Mouse (Mus musculus) lung, adult 2 months (tissue): ENCODE measurements around the gene Hemk1. TPM values are rescaled to one million over a fixed set of nuclear protein-coding genes. Genes with fewer than 3 reads are reported as not detected.

Experiments
- DNase-seq: peaks from one replicate; pipeline ENCODE4 v3.0.0; 2022
- H3K4me1 ChIP-seq: fragments of 200-500 bp; 2 replicates; pipeline ENCODE4 v1.6.1; 2011; ENCODE audit warnings: low read length; ENCODE audit not compliant: control insufficient read depth, insufficient read depth
- H3K4me3 ChIP-seq: fragments of 200-500 bp; replicated peaks from 2 replicates; pipeline ENCODE3; 2011; ENCODE audit warnings: low read depth, mild to moderate bottlenecking, control low read depth, low read length; ENCODE audit errors: extremely low read depth
- CTCF ChIP-seq: fragments of 200-500 bp; IDR thresholded peaks from 2 replicates; pipeline ENCODE4 v1.5.1; 2011; ENCODE audit warnings: mild to moderate bottlenecking, low read length, control low read depth; ENCODE audit not compliant: insufficient read depth
- POLR2A ChIP-seq: fragments of 200-500 bp; IDR thresholded peaks from 2 replicates; pipeline ENCODE4 v1.6.1; 2011; ENCODE audit warnings: low read depth, mild to moderate bottlenecking, control low read depth, low read length, borderline replicate concordance; ENCODE audit errors: extremely low read depth
- WGBS: fragments of 180-500 bp; shearing (Covaris S2); methylation state at CpG from one replicate; pipeline ENCODE4 v1.1.7; 2018; 5-methylcytosine and 5-hydroxymethylcytosine counted together
- polyA plus RNA-seq: library from polyadenylated mRNA; depleted of rRNA; stranded (reverse); fragments of >200 nt; gene quantifications from 2 replicates; pipeline ENCODE4 v1.2.3, GENCODE M21; 2012

Gene Hemk1
- polyA plus RNA-seq, 1 experiment = 21.0 TPM

DNA sequence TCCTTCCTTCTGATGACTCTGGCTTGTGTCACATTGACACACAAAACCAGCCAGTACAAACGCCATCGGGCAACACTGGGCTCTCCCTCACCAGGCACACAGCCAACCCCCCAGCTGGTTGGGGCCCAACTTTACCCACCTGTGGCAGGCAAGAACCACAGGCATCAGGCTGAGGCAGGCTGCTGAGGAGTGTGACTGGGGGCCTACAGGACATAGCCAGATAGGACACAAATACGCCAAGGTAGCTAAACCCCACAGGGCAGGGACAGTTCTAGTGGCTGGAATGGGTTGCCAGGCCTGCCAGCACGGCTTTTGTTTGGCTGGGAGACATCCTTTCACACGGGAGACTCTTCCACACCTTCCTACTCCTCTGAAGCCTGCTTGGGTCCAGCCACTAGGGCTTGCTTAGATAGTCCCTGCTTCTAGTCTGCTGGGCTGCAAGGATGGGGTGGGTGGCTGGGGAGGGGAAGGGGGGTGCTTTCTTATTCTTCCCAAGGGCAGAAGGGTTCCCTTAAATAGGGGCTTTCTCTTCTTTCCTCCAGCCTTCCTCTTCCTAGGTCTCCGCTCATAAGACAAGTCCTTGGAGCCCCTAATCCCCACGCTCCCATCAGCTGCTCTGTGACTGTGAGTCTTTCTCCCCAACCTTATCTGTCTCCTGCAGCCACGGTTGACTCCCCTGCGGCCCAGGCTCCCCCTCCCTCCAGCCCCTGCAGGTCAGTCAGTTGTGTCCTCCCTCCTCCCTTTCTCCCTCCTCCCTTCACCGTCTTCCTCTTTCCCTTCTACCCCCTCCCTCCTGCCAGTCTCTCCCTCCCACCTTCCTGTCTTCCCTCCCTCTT lies 31.3 kb upstream of the Hemk1 start:
- TF ChIP-seq CTCF = no peak
- TF ChIP-seq POLR2A = no peak
- Histone ChIP-seq H3K4me3 (no peak overlapping the region), H3K4me1 (no peaks in the 10 kb centered on the region)
- no peak for DNase-seq
- WGBS = 30% methylated on average over 10 of the region's 10 CpGs

GRCm38 (mm10) chr9:107368302-107368701 lies 30.2 kb upstream of the Hemk1 start:
- TF ChIP-seq CTCF = no peak
- TF ChIP-seq POLR2A = no peak
- Histone ChIP-seq H3K4me3 (no peak overlapping the region), H3K4me1 (no peaks in the 10 kb centered on the region)
- 41% methylated on average over 1 of the region's 1 CpGs for WGBS
- DNase-seq = no peak

- peak; percentile 26 for DNase-seq
- TF ChIP-seq CTCF (peak; percentile 68), POLR2A (no peak)
Observed at GRCm38 (mm10) chr9:107366644-107367043, 28.5 kb upstream of the Hemk1 start.

GRCm38 (mm10) chr9:107360989-107361388 lies 22.8 kb upstream of the Hemk1 start:
- Histone ChIP-seq H3K4me1 (no peaks in the 10 kb centered on the region), H3K4me3 (no peak overlapping the region)
- WGBS = 12% methylated on average over 3 of the region's 3 CpGs
- no peak for DNase-seq
- no peak for TF ChIP-seq POLR2A
- TF ChIP-seq CTCF = no peak

More at GRCm38 (mm10) chr9:107366644-107367043, 28.5 kb upstream of the Hemk1 start:
- Histone ChIP-seq H3K4me1 (no peaks in the 10 kb centered on the region), H3K4me3 (no peak overlapping the region)
- 2% methylated on average over 3 of the region's 3 CpGs for WGBS

- no peaks in the 10 kb centered on the region for H3K4me1 ChIP-seq
- TF ChIP-seq CTCF (peak; percentile 95), POLR2A (no peak)
- no peak overlapping the region for H3K4me3 ChIP-seq
- WGBS = 21% methylated on average over 5 of the region's 5 CpGs
- peak; percentile 78 for DNase-seq
Observed at GRCm38 (mm10) chr9:107357651-107358050, 19.5 kb upstream of the Hemk1 start.

DNA sequence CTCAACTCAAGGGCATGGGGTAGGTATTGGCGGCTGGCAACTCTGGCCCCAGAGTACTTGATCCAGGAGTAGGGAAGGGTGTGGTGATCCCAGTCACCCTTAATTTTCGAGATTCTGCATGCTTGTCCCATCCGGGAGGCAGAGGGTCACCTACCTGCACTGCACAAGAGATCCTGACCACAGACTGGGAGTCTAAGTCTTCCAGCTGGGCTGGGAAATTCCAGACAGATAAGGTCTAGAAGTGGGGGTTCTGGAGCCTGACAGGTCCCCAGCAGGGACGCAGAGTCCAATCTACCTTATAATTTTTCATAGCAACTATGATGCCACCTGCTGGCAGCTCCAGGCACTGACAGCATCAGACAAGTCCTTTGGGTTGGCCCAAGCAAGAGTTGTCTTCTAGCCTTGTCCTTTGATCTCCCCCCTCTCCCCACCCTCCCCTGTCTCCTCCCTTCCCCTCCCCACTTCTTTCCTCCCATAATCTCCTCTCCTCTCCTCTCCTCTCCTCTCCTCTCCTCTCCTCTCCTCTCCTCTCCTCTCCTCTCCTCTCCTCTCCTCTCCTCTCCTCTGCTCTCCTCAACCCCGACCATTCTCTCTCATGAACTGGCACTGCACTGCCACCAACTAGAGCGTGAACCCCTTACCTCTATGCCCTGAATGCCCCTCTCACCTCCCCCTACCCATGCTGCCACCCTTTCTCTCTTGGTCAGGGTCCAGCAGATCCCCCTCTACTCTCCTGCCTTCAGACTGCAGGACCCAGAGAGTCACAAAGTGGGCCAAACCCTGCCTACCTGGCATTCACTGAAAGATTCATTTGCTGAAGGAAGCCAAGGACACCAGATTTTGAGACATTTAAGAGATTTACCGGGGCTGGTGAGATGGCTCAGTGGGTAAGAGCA lies 18.0 kb upstream of the Hemk1 start:
- TF ChIP-seq CTCF = peak; percentile 87
- TF ChIP-seq POLR2A = no peak
- no peaks in the 10 kb centered on the region for H3K4me1 ChIP-seq
- no peak overlapping the region for H3K4me3 ChIP-seq
- DNase-seq = peak; percentile 46
- 39% methylated on average over 6 of the region's 7 CpGs for WGBS

GRCm38 (mm10) chr9:107354826-107355225 lies 16.7 kb upstream of the Hemk1 start:
- DNase-seq = no peak
- Histone ChIP-seq H3K4me3 (no peak overlapping the region), H3K4me1 (no peaks in the 10 kb centered on the region)
- 39% methylated on average over 1 of the region's 1 CpGs for WGBS
- TF ChIP-seq POLR2A = no peak
- no peak for TF ChIP-seq CTCF

GRCm38 (mm10) chr9:107349321-107349720 lies 11.2 kb upstream of the Hemk1 start:
- no peak for DNase-seq

DNA sequence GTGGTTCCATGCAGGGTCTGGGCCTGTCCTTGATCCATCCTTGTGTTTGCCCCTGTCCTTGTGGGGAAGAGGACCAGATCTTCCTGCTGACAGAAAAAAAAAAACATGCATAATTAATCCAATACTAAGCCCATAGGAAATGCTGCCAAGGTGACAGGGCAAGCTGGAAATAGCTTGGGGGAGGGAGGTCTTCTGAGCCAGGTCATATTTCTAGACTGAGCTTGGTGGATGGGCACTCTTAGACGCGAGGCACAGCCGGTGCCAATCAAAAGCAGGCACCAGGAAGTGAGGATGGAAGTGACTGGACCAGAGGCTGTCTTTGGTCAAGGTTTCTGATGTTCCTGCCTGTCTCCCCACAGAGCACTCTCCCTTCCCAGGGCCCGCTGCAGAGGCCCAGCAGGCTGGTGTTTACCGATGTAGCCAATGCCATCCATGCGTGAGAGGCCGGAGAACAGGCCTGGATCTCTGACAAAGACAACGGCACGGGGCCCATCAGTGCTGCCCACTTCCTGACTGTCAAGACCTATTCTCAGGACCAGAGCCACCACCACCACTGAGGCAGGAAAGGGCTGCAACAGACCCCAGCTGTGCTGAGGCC lies 9.5 kb upstream of the Hemk1 start:
- Histone ChIP-seq H3K4me3 (no peak overlapping the region), H3K4me1 (no peaks in the 10 kb centered on the region)
- TF ChIP-seq CTCF (no peak), POLR2A (no peak)
- DNase-seq = no peak
- WGBS = 70% methylated on average over 9 of the region's 9 CpGs

More at GRCm38 (mm10) chr9:107349321-107349720, 11.2 kb upstream of the Hemk1 start:
- no peaks in the 10 kb centered on the region for H3K4me1 ChIP-seq
- no peak overlapping the region for H3K4me3 ChIP-seq
- WGBS = 60% methylated on average over 7 of the region's 7 CpGs
- TF ChIP-seq POLR2A (no peak), CTCF (no peak)

DNA sequence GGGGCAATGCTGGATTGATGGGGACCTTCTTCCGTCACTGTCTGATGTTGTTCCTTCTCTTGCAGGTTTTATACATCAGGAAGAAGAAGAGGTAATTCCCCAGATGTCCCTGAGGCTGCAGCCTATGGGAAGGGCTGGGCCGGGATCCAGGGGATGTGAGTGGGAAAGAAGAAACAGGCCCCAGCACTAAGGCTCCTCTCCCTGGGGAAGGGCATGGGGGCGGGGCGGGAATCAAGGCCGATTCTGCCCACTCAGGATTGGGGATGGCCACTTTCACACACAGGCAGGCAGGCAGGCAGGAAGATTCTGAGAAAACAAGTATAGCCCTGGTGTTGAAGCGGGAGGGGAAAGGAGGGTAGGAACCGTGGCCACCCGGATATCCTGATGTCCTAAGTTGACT lies 7.9 kb upstream of the Hemk1 start:
- Histone ChIP-seq H3K4me1 (no peaks in the 10 kb centered on the region), H3K4me3 (no peak overlapping the region)
- TF ChIP-seq POLR2A (no peak), CTCF (no peak)
- 86% methylated on average over 8 of the region's 8 CpGs for WGBS
- DNase-seq = no peak
